Mouse (Mus musculus): ENCODE measurements around the gene Mylk4. TPM values are rescaled to one million over a fixed set of nuclear protein-coding genes. Genes with fewer than 3 reads are reported as not detected.
A peak's percentile ranks its signal among the peaks of the same experiment; 100 is the strongest.

Mylk4 gene
- total and polyA plus RNA-seq, 3 experiments, result 0.04 TPM; not detected in 2

DNA sequence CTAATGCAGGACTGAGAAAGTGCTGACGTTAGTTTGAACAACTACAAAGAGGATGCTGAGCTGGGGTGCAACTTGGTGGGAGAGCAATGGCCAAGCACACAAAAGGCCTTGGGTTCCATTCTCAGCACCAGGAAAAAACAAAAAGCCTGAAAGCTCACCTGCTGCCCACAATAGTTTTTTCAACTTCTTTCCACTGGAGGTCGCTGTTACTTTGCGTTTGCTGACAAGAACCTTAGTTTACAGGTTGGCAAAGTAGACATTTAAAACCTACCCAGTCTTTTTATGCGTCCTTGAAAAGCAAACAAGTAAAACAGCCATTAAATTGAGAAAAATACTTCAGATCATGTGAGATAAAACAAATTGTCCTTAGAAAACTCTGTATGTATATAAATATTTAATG is 15.7 kb downstream of the Mylk4 start:
- H3K36me3 ChIP-seq (replicated peaks in 1 of 2; ENCODE audit: control insufficient read depth in 1 of 2, insufficient read depth in 1 of 2, low read length in 1 of 2), result no peaks in the 10 kb centered on the region
- no peak for TF ChIP-seq ZKSCAN1 (IDR thresholded peaks at IDR 0.05; ENCODE audit: borderline replicate concordance, low read depth, low read length)
- TF ChIP-seq IRF4 (IDR thresholded peaks at IDR 0.05; ENCODE audit: low read depth, low read length), result no peak
- TF ChIP-seq TCF12 (IDR thresholded peaks at IDR 0.05; ENCODE audit: low read depth, low read length), result no peak
- TF ChIP-seq ETS1 (conservative IDR thresholded peaks at IDR 0.05; ENCODE audit: low read depth, low read length), result no peak
- TF ChIP-seq RAD21 (IDR thresholded peaks at IDR 0.05; ENCODE audit: low read depth, low read length), result peak; percentile 90
- no peak for TF ChIP-seq NRF1 (IDR thresholded peaks at IDR 0.05; ENCODE audit: low read depth, low read length)
- TF ChIP-seq MAFK (IDR thresholded peaks at IDR 0.05; ENCODE audit: insufficient replicate concordance, low read length), result no peak
- TF ChIP-seq CHD1 (IDR thresholded peaks at IDR 0.05; ENCODE audit: low read depth, low read length), result no peak
- TF ChIP-seq BHLHE40 (IDR thresholded peaks at IDR 0.05; ENCODE audit: low read depth, low read length), result no peak
- TF ChIP-seq E2F4 (IDR thresholded peaks at IDR 0.05; ENCODE audit: insufficient replicate concordance, low read depth, low read length), result no peak
- no peak for TF ChIP-seq MYC (IDR thresholded peaks at IDR 0.05; ENCODE audit: low read depth, low read length)
- TF ChIP-seq ZNF384 (IDR thresholded peaks at IDR 0.05; ENCODE audit: low read depth, low read length), result peak; percentile 40; the same call in 1 of the 2 replicates
- no peak for TF ChIP-seq EP300 (IDR thresholded peaks at IDR 0.05; ENCODE audit: low read length)
- TF ChIP-seq MAZ (IDR thresholded peaks at IDR 0.05; ENCODE audit: low read depth, low read length), result no peak
- peak; percentile 36 to 91; a peak in 3 of 4 replicates for TF ChIP-seq CTCF (conservative IDR thresholded peaks at IDR 0.05 in 1 of 2, IDR thresholded peaks at IDR 0.05 in 1 of 2; ENCODE audit: low read depth in 2 of 2, low read length in 2 of 2)
- TF ChIP-seq KAT2A (IDR thresholded peaks at IDR 0.05; ENCODE audit: insufficient replicate concordance, low read length), result no peak
- TF ChIP-seq SIN3A (IDR thresholded peaks at IDR 0.05; ENCODE audit: low read length), result no peak
- peak; percentile 59 for TF ChIP-seq SMC3 (IDR thresholded peaks at IDR 0.05; ENCODE audit: low read depth, low read length)
- no peak for TF ChIP-seq HCFC1 (IDR thresholded peaks at IDR 0.05; ENCODE audit: low read depth, low read length)
- no peak for TF ChIP-seq CHD2 (IDR thresholded peaks at IDR 0.05; ENCODE audit: low read length)
- dilution Hi-C loops (cut with MboI; ENCODE audit: extremely low pct_ligation_motif_present, extremely low pct_unique_long_range_greater_than_20kb, low sequenced_read_pairs) (no loop called here), in situ Hi-C loops (cut with MboI; ENCODE audit: low pct_ligation_motif_present, low pct_unique_long_range_greater_than_20kb, low sequenced_read_pairs) (no loop called here)
- H3K9ac ChIP-seq (ENCODE audit: insufficient read depth, low read depth), result no peak overlapping the region
- peaks cover 0 to 13% of the 10 kb centered on the region in 2 experiments; a peak in 2 of 4 replicates for H3K4me1 ChIP-seq (ENCODE audit: control insufficient read depth in 1 of 2, insufficient read depth in 2 of 2)
- no peak overlapping the region for H3K4me2 ChIP-seq (ENCODE audit: insufficient read depth, low read depth, poor library complexity, severe bottlenecking)
- H3K79me2 ChIP-seq (replicated peaks; ENCODE audit: control insufficient read depth, extremely low read depth, insufficient read depth, poor library complexity, severe bottlenecking), result no peaks in the 10 kb centered on the region
- no peak overlapping the region for H3K27ac ChIP-seq (ENCODE audit: insufficient read depth, low read depth)
- H3K4me3 ChIP-seq (replicated peaks in 1 of 3; ENCODE audit: low read depth in 2 of 3, low read length in 2 of 3, poor library complexity in 1 of 3), result no peak overlapping the region
- H3K9me3 ChIP-seq (replicated peaks; ENCODE audit: low read length), result no peaks in the 10 kb centered on the region
- no peaks in the 10 kb centered on the region for H3K27me3 ChIP-seq (replicated peaks)
- DNase-seq (ENCODE audit: extremely low read depth), result peak; percentile 66

DNA sequence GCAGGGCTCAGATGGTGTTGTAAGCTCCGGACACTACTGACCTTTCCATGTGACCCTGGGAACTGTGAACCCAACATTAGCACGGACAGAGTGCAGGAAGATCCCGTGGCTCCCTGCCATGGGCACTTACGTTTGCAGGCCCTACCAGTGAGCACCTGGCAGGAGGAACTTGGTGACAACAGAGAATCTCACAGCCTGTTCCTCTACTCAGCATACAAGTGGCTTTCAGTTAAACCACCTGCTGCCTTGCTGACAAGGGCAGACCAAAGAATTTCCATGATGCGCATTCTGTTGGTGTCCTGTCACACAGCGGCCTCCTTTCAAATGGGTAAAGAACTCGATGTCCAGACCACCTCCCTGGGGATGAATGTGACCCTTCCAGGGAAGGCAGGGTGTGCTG is 19.3 kb downstream of the Mylk4 start:
- Histone ChIP-seq H3K27me3 (replicated peaks) (no peaks in the 10 kb centered on the region), H3K36me3 (replicated peaks in 1 of 2; ENCODE audit: control insufficient read depth in 1 of 2, insufficient read depth in 1 of 2, low read length in 1 of 2) (no peaks in the 10 kb centered on the region), H3K9me3 (replicated peaks; ENCODE audit: low read length) (no peaks in the 10 kb centered on the region), H3K4me2 (ENCODE audit: insufficient read depth, low read depth, poor library complexity, severe bottlenecking) (no peak overlapping the region), H3K4me3 (replicated peaks in 1 of 3; ENCODE audit: low read depth in 2 of 3, low read length in 2 of 3, poor library complexity in 1 of 3) (no peak overlapping the region), H3K9ac (ENCODE audit: insufficient read depth, low read depth) (no peak overlapping the region), H3K4me1 (ENCODE audit: control insufficient read depth in 1 of 2, insufficient read depth in 2 of 2) (peaks cover 0 to 13% of the 10 kb centered on the region in 2 experiments; a peak in 2 of 4 replicates), H3K27ac (ENCODE audit: insufficient read depth, low read depth) (no peak overlapping the region), H3K79me2 (replicated peaks; ENCODE audit: control insufficient read depth, extremely low read depth, insufficient read depth, poor library complexity, severe bottlenecking) (no peaks in the 10 kb centered on the region)
- dilution Hi-C loops (cut with MboI; ENCODE audit: extremely low pct_ligation_motif_present, extremely low pct_unique_long_range_greater_than_20kb, low sequenced_read_pairs), result no loop called here
- no peak for TF ChIP-seq RCOR1 (conservative IDR thresholded peaks at IDR 0.05; ENCODE audit: low read depth, low read length)
- TF ChIP-seq NRF1 (IDR thresholded peaks at IDR 0.05; ENCODE audit: low read depth, low read length), result no peak
- TF ChIP-seq BHLHE40 (IDR thresholded peaks at IDR 0.05; ENCODE audit: low read depth, low read length), result no peak
- no peak for TF ChIP-seq HCFC1 (IDR thresholded peaks at IDR 0.05; ENCODE audit: low read depth, low read length)
- no peak for TF ChIP-seq MYC (IDR thresholded peaks at IDR 0.05; ENCODE audit: low read depth, low read length)
- TF ChIP-seq MXI1 (IDR thresholded peaks at IDR 0.05; ENCODE audit: low read depth, low read length), result no peak
- no peak for TF ChIP-seq MEF2A (IDR thresholded peaks at IDR 0.05; ENCODE audit: borderline replicate concordance, low read depth, low read length)
- TF ChIP-seq USF1 (IDR thresholded peaks at IDR 0.05; ENCODE audit: low read depth, low read length), result no peak
- TF ChIP-seq ZC3H11A (IDR thresholded peaks at IDR 0.05; ENCODE audit: low read depth, low read length), result no peak
- no peak for TF ChIP-seq MAFK (IDR thresholded peaks at IDR 0.05; ENCODE audit: insufficient replicate concordance, low read length)
- TF ChIP-seq EP300 (IDR thresholded peaks at IDR 0.05; ENCODE audit: low read length), result no peak
- TF ChIP-seq E2F4 (IDR thresholded peaks at IDR 0.05; ENCODE audit: insufficient replicate concordance, low read depth, low read length), result no peak
- no peak for TF ChIP-seq UBTF (IDR thresholded peaks at IDR 0.05; ENCODE audit: low read depth, low read length)
- no peak for TF ChIP-seq PAX5 (IDR thresholded peaks at IDR 0.05; ENCODE audit: low read length)
- DNase-seq (ENCODE audit: extremely low read depth), result peak; percentile 28
- in situ Hi-C loops (cut with MboI; ENCODE audit: low pct_ligation_motif_present, low pct_unique_long_range_greater_than_20kb, low sequenced_read_pairs), result no loop called here
